Mouse (Mus musculus) heart, adult 2 months (tissue): Measurements from ENCODE around the gene Fgf16. TPM values are rescaled to one million over a fixed set of nuclear protein-coding genes. Genes with fewer than 3 reads are reported as not detected.

Experiments used
- DNase-seq, 2 experiments: peaks; one replicate each; pipeline ENCODE4 v3.0.0; 2021
- H3K27ac ChIP-seq: fragments of 200-600 bp; 2 replicates; pipeline ENCODE4 v1.8.1; 2022
- H3K27me3 ChIP-seq: fragments of 200-500 bp; 2 replicates; pipeline ENCODE4 v1.6.1; 2012; ENCODE audit warnings: mild to moderate bottlenecking, low read length, inconsistent platforms, mixed read lengths; ENCODE audit not compliant: control insufficient read depth, insufficient read depth
- H3K36me3 ChIP-seq: fragments of 200-500 bp; 2 replicates; pipeline ENCODE4 v1.6.1; 2012; ENCODE audit warnings: low read length, inconsistent platforms; ENCODE audit not compliant: control insufficient read depth, insufficient read depth
- H3K4me1 ChIP-seq: fragments of 200-500 bp; 2 replicates; pipeline ENCODE4 v1.6.1; 2011; ENCODE audit warnings: low read length; ENCODE audit not compliant: control insufficient read depth, insufficient read depth
- H3K4me3 ChIP-seq: fragments of 200-600 bp; 2 replicates; pipeline ENCODE4 v1.8.1; 2022
- H3K79me2 ChIP-seq: fragments of 200-500 bp; replicated peaks from 2 replicates; pipeline ENCODE4 v1.6.1; 2012; ENCODE audit warnings: mild to moderate bottlenecking, inconsistent platforms, low read length, moderate library complexity, mixed read lengths; ENCODE audit not compliant: control insufficient read depth, insufficient read depth
- H3K9ac ChIP-seq: fragments of 200-500 bp; 2 replicates; pipeline ENCODE4 v1.6.1; 2012; ENCODE audit warnings: low read depth, mild to moderate bottlenecking, control low read depth, inconsistent platforms, low read length, mixed read lengths
- CTCF ChIP-seq: fragments of 200-600 bp; IDR thresholded peaks from 2 replicates; pipeline ENCODE4 v1.8.1; 2022; ENCODE audit warnings: antibody characterized with exemption, mild to moderate bottlenecking, moderate library complexity
- EP300 ChIP-seq: fragments of 200-500 bp; IDR thresholded peaks from 2 replicates; pipeline ENCODE4 v1.6.1; 2011; ENCODE audit warnings: low read depth, low read length, control low read depth; ENCODE audit not compliant: insufficient read depth
- POLR2A ChIP-seq: fragments of 200-500 bp; IDR thresholded peaks from 2 replicates; pipeline ENCODE4 v1.6.1; 2011; ENCODE audit warnings: mild to moderate bottlenecking, low read depth, low read length, control low read depth; ENCODE audit not compliant: insufficient read depth
- WGBS: fragments of 180-500 bp; shearing (Covaris S2); methylation state at CpG from one replicate; pipeline ENCODE4 v1.1.7; 2018; 5-methylcytosine and 5-hydroxymethylcytosine counted together
- intact Hi-C: fragments of 180-260 bp; cut with DNase I; formaldehyde crosslinking; loops from one replicate; pipeline ENCODE4 v1.15.1; 2025
- polyA plus RNA-seq: library from polyadenylated mRNA; depleted of rRNA; stranded (reverse); fragments of >200 nt; gene quantifications from 2 replicates; pipeline ENCODE4 v1.2.3, GENCODE M21; 2012; rRNA removed
- total RNA-seq, 2 experiments: library from RNA; stranded (reverse); gene quantifications; 2 replicates each; pipeline ENCODE4 v1.2.3; 2021

The Fgf16 gene
- total and polyA plus RNA-seq, 3 experiments = 9.5 to 18.1 (median 16.0) TPM

GRCm38 (mm10) chrX:105767932-105768331, 3.9 kb downstream of the Fgf16 start:
- H3K9ac ChIP-seq = no peak overlapping the region
- intact Hi-C loops = no loop called here
- no peaks in the 10 kb centered on the region for H3K79me2 ChIP-seq
- H3K27me3 ChIP-seq = no peaks in the 10 kb centered on the region
- H3K4me3 ChIP-seq = no peak overlapping the region
- no peak for TF ChIP-seq EP300
- TF ChIP-seq POLR2A = no peak
- no peak for TF ChIP-seq CTCF
- peaks cover 1% of the 10 kb centered on the region; the same call in 1 of the 2 replicates for H3K4me1 ChIP-seq
- H3K36me3 ChIP-seq = no peaks in the 10 kb centered on the region
- no peak overlapping the region for H3K27ac ChIP-seq
- no peak for DNase-seq
- 63% methylated on average over 3 of the region's 3 CpGs for WGBS

- H3K27me3 ChIP-seq = no peaks in the 10 kb centered on the region
- H3K36me3 ChIP-seq = no peaks in the 10 kb centered on the region
- no peak overlapping the region for H3K4me3 ChIP-seq
- H3K9ac ChIP-seq = no peak overlapping the region
- H3K79me2 ChIP-seq = no peaks in the 10 kb centered on the region
- WGBS = 65% methylated on average over 5 of the region's 5 CpGs
- H3K27ac ChIP-seq = peak overlapping the region; percentile 61
- H3K4me1 ChIP-seq = peaks cover 1% of the 10 kb centered on the region; the same call in 1 of the 2 replicates
- intact Hi-C loops = no loop called here
- peak in 1 of 2 experiments; percentile 31 for DNase-seq
- TF ChIP-seq CTCF = no peak
- TF ChIP-seq EP300 = no peak
- TF ChIP-seq POLR2A = no peak
Observed at GRCm38 (mm10) chrX:105773281-105773680, 9.2 kb downstream of the Fgf16 start.

GRCm38 (mm10) chrX:105794806-105795403, 30.8 kb downstream of the Fgf16 start:
- Histone ChIP-seq H3K27me3 (no peaks in the 10 kb centered on the region), H3K79me2 (no peaks in the 10 kb centered on the region), H3K27ac (no peak overlapping the region), H3K4me1 (no peaks in the 10 kb centered on the region), H3K4me3 (no peak overlapping the region), H3K9ac (no peak overlapping the region), H3K36me3 (no peaks in the 10 kb centered on the region)
- DNase-seq = no peak
- intact Hi-C loops = no loop called here
- WGBS = 58% methylated on average over 8 of the region's 8 CpGs
- TF ChIP-seq CTCF (no peak), POLR2A (no peak), EP300 (no peak)

- H3K4me3 ChIP-seq = no peak overlapping the region
- no peak for TF ChIP-seq POLR2A
- TF ChIP-seq EP300 = no peak
- TF ChIP-seq CTCF = no peak
- DNase-seq = no peak
- no peaks in the 10 kb centered on the region for H3K4me1 ChIP-seq
- no peaks in the 10 kb centered on the region for H3K79me2 ChIP-seq
- H3K27ac ChIP-seq = no peak overlapping the region
- no peaks in the 10 kb centered on the region for H3K36me3 ChIP-seq
- WGBS = 86% methylated on average over 5 of the region's 5 CpGs
- intact Hi-C loops = no loop called here
- H3K9ac ChIP-seq = no peak overlapping the region
- H3K27me3 ChIP-seq = no peaks in the 10 kb centered on the region
Observed at GRCm38 (mm10) chrX:105824462-105824861, 60.4 kb downstream of the Fgf16 start.

Other genes starting within 250 kb of the Fgf16 start
- gene Atrx, start 165.1 kb downstream of the Fgf16 start, total RNA-seq = 10 to 100 TPM; 55.6 to 64.9 TPM
- 14.1 and 20.8 TPM in 2 replicates for gene Atrx, start 165.1 kb downstream of the Fgf16 start, polyA plus RNA-seq
- gene Magt1, start 247.6 kb downstream of the Fgf16 start, total RNA-seq = 10 to 100 TPM; 44.0 to 58.3 TPM
- 6.6 and 19.1 TPM in 2 replicates for gene Magt1, start 247.6 kb downstream of the Fgf16 start, polyA plus RNA-seq